Mouse (Mus musculus) liver, adult (tissue): ENCODE measurements around the gene Mcm7.
A peak's percentile ranks its signal among the peaks of the same experiment; 100 is the strongest.

Experiments used
- GATA4 ChIP-seq: IDR thresholded peaks from 2 replicates; pipeline ENCODE4 v1.6.1; 2014; ENCODE audit warnings: mild to moderate bottlenecking, low read length; ENCODE audit not compliant: insufficient replicate concordance

Gene Mcm7

DNA sequence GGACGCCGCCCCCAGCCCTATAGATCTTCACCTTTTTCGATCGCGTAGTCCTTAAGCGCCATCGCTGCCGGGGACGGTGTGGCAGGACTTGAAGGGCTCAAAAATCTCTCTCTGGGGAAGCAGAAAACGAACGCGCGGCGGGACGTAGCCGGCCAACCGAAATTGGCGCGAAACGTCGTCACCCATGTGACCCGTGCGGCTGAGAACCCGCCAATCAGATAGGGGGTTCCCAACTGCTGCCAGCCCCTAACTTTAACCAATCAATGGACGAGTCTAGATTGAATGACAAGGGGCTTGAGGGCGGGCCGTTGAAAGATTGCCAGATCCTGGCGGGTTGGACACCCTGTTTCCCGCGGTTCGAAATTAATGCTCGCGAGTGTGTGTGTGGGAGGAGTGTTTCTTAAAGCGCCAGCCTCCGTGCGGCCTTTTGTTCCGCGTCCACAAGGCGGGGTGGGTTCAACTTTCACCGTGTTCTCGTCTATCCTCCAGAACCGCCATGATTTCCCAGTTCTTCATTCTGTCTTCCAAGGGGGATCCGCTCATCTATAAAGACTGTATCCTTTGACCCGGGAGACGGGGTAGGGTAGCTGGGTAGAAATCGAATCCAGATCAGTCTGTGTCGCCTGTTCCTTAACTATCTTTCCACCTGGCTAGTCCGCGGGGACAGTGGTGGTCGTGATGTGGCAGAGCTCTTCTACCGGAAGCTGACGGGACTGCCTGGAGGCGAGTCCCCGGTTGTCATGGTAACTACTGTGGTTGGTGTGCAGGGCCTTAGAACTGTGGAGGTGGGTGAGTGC, at the start of gene Mcm7, which contains the start of gene Ap4m1:
Gene Mcm7, minus strand, starts transcription at position 728 of the 797 bp plus-strand sequence.
Gene Ap4m1, plus strand, starts transcription at position 308 of the 797 bp plus-strand sequence.
- peak; percentile 71; the same call in 1 of the 2 replicates for TF ChIP-seq GATA4

DNA sequence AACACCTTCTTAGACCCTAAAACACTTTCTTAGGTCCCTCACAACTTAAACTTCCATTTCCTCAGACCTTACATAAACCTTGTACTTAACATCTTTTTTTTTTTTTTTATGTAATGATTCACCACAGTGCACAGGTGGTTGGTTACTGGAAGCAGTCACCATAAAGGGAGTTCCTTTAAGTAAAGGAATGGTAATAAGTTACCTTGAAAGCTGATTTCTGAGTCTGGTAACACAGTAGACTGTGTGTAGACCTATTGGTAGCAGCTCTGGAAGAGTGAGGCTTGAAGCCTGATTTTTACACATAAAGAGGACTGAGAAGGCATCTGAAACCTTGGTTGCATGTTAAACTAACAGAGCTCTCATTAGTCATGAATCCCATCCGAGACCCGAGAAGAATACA, 47.6 kb upstream of the Mcm7 start:
- TF ChIP-seq GATA4 = no peak

DNA sequence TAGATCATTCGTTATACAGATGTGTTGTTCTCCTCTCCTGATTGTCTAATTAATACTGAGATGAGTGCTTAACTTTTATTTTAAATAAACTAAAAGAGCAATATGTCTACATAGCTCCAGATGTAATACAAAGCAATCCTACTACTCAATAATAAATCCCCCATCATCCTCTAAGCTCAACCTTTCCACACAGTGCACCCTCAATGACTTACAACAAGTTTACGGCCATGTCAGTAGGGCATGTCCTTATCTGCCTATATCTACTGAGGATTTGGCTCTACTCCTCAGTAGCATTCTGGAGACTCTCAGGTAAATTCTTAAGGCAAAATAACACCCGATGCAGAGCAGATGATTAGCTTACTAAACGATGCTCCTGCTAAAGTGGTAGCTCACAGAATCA, 35.7 kb upstream of the Mcm7 start:
- no peak for TF ChIP-seq GATA4

DNA sequence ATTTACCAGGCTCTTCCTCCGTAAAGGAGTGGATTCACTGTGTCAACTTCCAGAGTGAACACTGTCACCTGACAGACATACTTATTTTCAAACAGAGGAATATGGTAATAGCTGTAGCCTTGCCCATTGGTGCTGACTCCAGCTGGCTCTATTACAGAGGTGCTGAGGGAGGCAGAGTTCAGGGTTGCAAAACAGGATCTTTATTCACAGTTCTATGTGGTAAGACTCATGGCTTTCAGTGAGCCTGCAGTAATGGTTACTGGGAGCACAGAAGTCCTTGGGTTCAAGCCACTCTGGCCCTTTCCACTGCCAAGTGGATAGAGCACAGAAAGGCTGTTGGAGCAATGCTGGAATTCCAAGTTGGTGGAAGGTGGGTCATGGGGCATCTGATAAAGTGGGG, 35.0 kb upstream of the Mcm7 start:
- TF ChIP-seq GATA4 = no peak

DNA sequence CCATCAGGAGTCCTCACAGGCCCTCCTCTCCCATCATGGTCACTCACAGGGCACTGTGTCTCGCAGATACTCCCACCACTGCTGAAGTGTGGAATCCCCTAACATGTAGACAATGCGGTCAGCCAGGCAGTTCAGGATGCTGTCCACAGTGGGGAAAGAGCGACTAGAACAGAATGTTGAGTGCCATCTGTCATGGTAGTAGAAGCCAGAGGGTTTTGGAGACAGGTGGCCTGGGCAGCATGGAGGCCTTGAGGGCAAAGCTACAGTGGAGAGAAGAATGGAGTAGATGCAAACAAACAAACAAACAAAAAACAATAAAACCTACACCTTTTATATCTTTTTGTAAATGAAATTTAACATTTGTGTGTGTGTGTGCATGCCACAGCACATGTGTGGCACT, 29.9 kb upstream of the Mcm7 start:
- TF ChIP-seq GATA4 = no peak

DNA sequence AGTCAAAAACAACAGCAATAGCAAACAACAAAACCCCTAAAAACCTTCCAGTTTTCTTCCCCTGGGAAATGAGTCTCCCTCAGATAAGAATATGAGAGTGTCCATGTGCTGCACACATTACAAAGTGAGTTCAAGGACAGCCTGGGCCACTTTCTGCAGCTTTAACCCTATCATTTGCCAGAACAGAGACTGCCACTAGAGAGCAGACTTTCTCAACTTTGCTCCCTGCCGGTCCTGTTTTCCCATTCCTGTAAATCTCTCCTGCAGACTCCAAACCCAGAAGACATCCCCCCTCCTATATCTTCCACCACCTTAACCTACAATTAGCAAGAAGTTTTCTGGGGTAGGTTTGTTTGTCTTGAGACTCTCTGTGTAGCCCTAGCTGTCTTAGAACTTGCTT, 27.4 kb upstream of the Mcm7 start:
- TF ChIP-seq GATA4 = no peak

DNA sequence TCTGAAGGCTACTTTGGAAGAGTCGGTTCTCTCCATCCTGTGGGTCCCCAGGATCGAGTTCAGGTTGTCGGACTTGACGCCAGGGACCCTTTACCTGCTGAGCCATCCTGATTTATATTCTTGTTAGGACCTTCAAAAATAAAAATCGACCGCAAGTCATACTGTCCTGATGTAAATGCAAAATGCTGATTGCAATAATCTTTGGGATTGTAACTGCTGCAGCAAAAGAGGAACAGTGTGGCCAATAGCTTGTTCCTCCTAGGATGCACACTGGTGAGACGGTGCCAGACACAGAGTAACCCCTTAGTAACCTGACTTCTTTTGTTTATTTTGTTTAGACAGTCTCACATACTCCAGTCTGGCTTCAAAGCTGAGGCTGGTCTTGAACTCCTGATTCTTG, 23.2 kb upstream of the Mcm7 start:
- no peak for TF ChIP-seq GATA4

DNA sequence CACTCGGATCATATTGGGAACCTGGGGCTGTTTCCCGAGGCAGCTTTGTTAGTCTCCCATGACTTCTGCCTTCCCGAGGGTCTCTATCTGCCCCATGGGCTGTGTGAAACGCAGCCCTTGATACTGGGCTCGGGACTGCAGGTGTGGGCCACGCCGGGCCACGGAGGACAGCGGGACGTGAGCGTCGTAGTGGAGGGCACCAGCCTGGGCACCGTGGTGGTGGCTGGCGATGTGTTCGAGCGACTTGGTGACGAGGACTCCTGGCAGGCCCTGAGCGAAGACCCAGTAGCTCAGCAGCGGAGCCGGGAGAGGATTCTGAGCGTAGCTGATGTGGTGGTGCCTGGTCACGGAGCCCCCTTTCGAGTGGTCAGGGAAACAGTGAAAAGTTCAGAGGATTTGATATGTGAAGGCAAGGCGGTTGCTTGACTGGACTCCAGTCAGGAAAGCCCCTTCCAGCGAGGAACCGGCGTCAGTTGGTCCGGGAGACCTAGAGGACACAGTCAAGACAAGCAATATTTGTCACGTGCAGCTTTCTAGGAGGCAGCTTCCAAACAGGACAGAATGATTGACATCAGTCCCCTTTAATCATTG, 22.6 kb upstream of the Mcm7 start:
- TF ChIP-seq GATA4 = no peak

DNA sequence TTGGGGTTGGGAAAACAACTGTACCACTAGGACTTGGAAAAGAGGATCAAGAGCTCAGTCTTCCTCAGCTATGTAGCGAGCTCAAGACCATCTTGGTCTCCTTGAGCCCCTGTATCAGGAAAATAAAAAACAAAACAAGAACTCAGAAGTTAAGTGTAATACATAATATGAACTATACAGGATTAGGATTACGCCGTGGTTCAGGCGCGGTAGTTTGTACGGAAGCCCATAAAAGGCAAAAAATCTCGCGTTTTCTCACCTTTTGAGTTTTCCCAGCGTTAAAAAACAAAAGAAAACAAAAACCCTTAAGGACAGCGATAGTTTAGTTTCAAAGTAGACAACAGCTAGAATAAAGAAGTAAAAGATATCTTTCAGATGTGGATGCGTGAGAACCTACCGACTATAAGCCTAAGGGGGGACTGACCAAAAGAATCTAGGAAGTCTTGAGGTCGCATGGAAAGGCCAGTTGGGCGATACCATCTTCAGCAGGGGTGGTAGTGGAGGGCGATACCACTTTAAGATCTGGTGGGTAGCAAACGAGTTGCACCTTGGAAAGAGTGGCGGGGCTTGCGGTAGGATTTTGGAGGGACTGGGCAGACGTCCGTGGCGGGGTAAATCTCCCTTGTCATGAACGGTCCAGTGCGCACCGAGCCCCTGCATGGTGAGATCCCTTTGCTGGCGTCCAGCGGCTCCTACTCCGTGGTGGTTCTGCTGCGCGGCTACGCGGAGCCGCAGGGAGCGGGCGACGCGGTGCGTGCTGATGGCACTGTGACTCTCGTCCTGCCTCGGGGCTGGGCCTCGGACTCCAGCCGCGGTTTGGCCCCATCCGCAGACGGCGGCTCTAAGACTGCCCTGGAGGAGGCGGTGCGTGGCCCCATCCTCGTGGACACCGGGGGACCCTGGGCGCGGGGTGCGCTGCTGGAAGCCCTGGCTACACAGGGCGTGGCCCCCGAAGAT, 21.8 kb upstream of the Mcm7 start, which contains the start of gene Mblac1:
Gene Mblac1, plus strand, starts transcription at position 544 of the 957 bp plus-strand sequence.
- TF ChIP-seq GATA4 = 0 out of 2 replicates have a peak, but pooled peaks have one; percentile 5

DNA sequence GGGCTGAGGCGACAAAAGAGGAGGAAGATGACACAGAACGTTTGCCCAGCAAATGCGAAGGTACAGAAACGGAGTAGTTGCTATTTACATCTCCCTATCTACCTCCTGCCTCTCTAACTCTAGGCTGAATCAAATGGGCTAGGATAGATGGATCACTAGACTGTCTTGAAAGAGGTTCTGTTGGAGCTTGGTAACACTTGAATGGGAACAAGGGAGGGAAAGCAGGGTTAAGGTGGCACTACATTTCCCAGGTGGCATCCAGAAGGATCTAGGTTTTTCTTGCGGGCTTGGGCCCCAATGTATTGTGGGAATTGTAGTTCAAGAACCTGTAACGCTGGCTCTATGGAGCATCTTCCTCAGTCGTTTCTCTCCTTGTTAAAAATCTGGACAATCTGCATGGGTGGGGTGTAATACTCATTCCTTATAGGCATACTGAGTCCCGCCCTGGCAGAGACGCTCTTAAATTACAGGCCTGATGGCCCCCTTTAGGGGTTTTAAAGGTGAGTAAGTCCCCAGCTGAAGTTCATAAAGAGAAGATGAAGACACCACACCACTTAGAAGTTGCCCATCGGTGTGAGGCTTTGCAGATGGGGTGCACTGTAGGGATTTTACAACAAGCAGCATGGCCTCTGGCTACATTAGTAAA, 15.6 kb upstream of the Mcm7 start:
- TF ChIP-seq GATA4 = no peak

DNA sequence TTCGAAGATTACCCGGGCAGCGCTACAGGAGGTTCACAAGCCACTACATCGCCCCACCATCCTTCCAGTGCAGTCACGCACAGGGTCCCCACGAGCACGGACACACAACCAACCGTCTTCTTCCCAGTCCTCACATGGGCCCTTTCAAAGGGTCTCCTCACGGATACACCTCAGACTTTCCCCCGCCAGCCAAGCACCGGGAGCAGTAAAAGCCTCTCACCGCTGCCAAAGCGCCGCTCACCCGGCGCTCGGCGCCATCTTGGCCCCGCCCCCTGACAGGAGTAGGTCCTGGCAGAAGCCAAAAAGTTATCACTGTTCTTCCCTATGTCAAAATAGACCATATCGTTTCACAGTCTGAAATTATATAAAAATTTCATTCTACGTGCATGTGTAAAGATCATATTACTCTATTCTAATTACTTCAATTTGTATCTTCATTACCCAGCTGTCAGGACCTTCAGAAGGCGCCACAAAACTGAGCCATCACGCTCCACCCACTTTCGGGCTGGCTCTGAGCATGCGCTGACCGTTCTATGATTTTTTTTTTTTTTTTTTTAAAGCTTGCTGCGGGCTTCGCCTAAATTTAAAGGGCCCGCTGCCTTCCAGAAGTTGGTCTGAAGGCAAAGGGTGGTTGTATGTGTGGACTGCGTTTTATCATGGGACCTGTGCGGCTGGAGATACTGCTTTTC, 14.9 kb upstream of the Mcm7 start, which contains the start of the genes Taf6 and Cnpy4:
Gene Taf6, minus strand, starts transcription at position 502 of the 689 bp plus-strand sequence.
Gene Cnpy4, plus strand, starts transcription at position 536 of the 689 bp plus-strand sequence.
- no peak for TF ChIP-seq GATA4

DNA sequence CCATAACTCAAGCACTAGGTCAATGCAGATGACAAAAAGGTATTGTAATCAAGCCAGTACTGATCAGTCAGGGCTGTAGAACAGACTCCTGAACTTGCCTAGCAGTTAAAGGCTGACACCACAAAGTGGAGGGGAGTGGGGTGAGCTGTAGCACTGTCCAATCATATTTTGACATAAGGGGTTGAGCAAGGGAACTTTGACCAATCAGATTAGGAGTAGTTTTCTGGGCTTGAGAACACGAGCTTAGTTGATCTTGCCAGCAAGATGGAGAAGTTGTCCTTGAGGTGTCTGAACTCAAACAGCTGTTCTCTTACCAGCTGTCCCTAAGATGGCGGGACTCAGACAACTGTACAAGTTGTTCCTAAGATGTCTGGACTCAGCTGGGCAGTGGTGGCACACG, 995 bp upstream of the Mcm7 start:
- TF ChIP-seq GATA4 = no peak

DNA sequence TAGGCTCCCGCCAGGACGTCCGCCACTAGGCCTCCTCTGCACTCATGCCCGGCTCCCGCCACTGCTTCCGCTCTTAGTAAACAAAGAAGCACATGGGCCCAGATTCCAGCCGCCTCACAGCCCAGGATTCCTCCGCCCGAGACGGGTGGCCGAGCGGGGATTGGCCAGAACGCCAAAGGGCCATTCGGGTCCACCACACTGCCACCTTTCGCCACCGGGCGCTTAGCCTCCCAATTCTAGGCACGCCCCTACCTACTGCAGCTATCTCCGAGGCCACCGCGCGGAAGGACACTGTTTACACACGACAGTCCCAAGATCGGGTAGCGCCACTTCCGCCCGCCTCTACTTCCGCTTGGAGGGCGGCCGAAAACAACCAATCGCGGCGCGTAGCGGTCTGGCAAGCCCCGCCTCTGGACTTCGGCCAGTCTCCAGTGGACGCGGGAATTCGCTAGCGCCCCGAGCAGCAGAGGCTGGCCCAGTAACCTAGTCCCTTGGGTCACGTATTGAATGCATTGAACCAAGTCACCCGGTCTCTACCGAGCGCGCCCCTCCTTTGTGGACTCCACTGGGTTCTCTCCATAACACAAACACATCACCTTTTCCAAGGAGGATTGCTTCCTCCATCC, 1.2 kb downstream of the Mcm7 start:
- peak; percentile 93 for TF ChIP-seq GATA4

DNA sequence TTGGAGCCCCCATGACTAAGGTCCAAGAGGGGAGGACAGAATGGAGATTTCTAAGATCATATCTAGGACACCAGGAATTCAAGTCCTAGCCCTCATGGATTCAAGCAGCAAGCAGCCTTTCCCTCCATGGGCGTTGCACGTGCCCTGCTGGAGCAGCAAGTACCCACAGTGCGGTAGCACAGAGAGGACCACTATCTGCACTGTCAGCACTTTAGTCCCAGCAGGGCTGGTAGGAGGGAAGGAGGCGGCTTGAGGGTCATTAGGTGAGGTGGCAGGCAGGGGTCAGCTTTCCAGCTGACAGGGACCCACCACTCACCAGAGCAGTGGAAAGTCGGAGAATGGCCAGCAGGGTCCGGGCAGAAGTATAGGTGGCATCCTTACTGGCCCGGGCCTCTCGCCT, 6.6 kb downstream of the Mcm7 start:
- TF ChIP-seq GATA4 = no peak
